Mouse (Mus musculus): ENCODE measurements around the gene Vamp4.

DNA sequence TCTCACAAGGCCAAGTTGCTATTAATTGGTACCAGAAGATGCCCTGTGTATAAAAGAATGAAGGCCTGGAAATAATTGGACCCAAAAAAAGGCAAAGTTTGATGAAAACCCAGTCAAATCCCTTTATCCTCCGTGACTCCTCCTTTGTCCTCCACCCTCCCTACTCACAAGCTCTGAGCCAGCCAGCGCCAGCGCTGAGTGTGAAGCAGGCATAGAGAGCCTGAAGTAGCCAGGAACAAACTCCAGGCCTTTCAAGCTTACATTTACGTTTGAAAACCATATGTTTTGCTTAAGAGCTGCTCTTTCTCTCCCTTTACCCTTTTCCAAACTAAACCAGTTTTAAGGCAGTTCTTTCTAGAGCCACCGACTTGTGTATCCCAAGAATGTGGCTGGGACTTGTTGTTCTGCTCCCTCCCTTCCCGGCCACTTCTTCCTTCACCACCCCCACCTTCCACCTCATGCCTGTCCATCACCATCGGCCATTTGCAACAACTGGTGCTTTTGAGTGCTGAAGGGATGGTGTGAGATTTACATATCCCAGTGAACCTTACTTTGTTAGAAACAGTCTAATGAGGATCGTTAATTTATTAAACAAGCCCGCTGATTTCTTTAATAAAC lies 39.4 kb downstream of the Vamp4 start:
- no peak for TF ChIP-seq POLR2A (IDR thresholded peaks at IDR 0.05; ENCODE audit: insufficient read depth, low read depth, low read length)
- TF ChIP-seq CTCF (IDR thresholded peaks at IDR 0.05; ENCODE audit: insufficient read depth, low read depth, low read length): no peak
